Mouse (Mus musculus): ENCODE data around the gene Arhgap10.
"Not testable (repeated sequence)": the region's sequence is repeated elsewhere in the genome, so short reads cannot be mapped to it uniquely, and the experiment has no call there.

Arhgap10 gene

DNA sequence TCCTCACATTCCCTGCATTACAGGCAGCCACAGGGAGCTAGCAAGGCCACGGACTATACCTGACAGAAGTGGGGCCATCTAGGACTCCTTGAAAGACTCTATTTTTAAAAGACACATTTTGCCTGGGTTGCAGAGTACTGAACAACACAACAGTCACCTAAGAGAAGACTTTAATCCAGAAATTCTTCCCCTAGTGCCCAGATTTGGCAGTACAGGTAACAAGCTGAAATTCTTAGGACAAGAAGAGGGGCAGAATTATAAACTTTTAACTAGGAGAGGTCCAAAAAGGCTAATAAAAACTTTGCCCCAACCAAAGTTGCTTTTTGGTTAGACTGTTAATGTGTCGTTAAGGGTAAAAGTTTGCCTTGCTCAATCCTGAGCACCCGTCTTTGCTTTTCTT lies 174.4 kb downstream of the Arhgap10 start:
- no peak for DNase-seq (ENCODE audit: extremely low spot score)

DNA sequence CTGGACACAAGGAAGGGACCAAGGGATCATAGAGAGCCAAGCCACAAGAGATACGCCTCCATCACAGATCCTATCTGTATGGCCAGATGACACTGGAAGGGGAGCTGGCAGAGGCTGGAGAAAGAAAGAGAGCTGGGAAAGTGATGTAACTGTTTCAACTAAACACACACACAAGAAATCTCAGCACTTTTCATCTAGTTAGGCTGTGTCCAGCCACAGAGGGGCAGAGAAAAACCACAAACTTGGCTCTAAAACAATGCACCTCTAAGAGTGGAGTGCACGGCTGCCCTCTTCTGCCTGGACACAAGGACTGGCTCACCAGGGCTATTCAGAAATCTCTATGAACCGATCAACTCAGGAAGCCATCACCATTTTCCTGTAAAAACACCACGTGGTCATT lies 175.6 kb downstream of the Arhgap10 start:
- no peak for DNase-seq (ENCODE audit: extremely low spot score)

DNA sequence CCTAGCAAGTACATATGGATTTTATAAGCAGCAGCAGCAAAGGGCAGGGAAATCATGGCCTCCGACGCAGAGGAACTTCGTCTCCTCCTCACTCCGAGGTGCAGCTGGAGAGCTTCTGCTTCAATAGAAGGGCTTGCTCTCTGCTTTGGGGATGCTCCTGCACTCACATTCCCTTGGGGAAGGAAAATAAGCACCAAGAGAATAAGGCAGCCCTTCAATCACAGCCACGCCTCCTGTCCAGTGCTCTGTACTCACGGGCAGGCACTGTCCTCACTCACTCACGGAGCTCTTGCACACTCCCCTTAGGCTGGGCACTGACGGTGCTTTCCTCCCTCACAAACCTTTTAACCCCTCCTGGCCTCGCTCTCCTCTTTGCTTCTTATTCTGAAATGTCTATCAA lies 176.4 kb downstream of the Arhgap10 start:
- no peak for DNase-seq (ENCODE audit: extremely low spot score)

DNA sequence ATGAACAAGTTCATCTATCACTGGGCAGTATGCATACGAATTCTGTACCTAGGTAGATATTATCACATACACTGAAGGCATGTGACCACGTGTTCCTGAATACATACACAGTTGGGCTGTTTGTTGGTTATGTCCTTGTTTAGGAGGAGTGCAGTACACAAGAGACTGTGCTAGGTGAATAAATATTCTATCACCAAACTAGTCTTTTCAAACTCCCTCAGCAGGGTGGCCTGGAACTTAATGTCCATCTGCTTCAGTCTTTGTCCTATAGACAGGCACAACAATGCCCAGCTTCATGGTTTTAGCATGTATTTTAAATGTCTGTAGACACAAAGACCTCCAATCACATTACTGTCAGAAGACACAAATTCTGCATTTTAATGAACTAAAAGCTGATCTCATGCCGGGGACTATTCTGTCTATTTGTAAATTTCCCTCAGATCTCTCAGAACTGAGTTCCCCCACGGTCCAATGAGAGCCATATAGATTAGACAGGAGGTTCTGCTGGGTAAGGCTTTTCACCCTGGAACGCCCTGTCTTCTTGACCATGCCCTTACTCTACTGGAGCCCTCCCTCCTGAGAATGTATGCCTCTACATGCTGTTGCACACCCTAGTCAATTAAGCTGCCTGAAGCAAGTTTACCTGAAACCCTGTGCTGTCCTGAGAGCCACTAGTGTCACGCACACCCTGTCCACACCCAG lies 177.6 kb downstream of the Arhgap10 start:
- no peak for DNase-seq (ENCODE audit: extremely low spot score)

DNA sequence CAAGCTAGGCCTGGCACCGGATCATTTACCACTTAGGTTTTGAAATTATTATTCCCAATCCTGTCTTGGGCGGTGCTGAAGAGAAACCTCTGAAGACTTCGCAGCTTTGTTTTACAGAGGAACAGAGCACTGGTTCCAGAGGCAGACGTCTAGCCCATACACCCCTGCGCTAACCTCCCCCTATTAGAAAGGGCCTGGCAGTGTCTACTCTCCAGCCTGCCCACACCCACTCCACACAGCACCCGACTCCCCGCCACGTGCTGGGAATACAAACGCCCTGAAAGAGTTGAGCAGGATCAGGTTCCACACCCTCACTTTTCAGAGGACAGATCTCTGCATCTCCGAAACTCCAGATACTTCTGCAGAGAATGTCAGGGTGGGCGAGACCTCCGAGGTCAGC lies 180.5 kb downstream of the Arhgap10 start:
- no peak for DNase-seq (ENCODE audit: extremely low spot score)

DNA sequence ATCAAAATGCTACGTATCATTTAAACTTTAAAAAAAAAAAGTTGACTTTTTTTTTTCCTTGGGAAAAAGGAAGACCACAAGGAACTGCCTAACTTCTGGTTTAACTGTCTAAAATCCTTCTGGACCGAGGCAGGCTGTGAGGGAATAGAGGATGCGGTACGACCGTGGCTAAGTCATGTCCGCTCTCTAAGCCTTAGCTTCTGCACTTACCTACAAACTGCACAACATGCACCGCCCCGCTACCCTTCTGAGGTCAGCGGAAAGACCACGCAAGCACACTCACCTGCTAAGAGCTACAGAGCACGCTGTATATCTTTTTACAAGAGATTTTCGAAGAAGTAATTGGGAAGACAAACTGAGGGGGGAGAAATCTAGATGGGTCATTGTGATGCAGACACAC lies 186.6 kb downstream of the Arhgap10 start:
- DNase-seq (ENCODE audit: extremely low spot score) = no peak

DNA sequence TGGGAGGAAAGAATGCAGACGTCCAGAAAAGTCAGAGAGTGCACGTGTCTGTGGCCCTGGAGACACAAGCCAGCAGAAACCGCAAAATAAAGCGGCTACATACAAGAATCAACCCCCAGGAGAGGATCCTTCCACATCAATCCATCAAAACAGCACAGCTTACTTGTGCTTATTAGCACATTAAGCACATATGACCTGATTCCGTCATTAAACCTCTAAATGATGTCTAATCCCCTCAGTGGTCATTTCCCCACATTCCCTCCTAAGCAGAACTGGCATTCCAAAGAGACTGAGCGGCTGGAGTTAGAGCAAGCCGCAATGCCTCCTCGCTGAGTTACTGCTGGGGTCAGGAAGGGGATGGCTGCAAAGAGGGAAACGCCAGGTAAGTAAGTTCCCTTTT lies 187.4 kb downstream of the Arhgap10 start:
- DNase-seq (ENCODE audit: extremely low spot score) = no peak

DNA sequence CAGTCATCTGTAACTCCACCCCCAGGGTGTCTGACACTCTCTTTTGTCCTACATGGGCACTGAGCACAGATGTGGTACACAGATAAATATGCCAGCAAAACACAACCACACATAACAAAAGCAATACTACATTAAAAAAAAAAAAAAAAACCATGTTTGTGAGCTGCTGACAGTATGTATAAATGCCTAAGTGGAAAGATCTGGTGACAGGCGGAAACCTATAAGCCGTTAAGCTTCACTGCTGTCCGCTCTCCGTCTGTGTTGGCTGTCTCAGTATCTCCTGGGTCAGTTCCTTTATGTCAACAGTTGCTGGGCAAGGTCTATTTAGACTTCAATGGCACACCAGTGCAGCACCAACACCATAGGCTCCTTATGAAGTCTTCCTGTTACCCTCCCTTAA lies 188.0 kb downstream of the Arhgap10 start:
- no peak for DNase-seq (ENCODE audit: extremely low spot score)

DNA sequence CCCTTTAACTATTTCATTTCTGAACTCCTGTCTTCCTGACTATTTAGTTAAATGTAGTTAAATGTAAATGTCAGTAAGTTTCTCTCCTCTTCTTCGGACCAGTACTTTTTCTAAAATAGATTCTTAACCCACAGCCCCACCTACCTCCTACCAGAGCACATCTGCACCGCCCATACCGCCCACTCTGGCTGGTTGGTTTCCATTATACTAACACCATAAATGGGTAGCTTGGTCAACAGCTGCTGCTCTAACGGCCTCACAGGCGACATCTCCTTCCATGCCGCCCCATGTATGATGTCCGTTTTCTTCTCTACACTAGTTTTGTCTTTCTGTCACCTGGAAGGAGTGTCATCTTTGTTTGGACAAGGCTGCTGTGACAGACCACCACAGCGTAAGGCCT lies 189.3 kb downstream of the Arhgap10 start:
- no peak for DNase-seq (ENCODE audit: extremely low spot score)

DNA sequence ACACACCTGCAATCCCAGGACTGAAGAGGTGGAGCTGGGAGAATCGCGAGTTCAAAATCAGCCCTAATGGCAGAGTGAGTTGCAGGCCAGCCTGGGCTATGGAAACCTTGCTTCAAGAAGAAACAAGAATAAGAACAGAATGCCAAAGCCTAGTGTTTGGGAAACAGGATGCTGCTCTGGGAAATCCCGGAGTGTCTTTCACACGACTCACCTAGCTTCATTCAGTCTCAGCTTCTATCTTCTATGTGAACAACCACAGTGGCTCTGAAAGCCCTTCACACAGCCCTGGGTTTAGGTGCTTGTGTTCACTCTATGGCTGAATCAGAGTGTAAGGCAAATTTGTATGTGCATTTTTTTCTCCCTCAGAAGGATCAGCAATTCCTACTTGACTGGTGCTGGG lies 190.4 kb downstream of the Arhgap10 start:
- no peak for DNase-seq (ENCODE audit: extremely low spot score)

DNA sequence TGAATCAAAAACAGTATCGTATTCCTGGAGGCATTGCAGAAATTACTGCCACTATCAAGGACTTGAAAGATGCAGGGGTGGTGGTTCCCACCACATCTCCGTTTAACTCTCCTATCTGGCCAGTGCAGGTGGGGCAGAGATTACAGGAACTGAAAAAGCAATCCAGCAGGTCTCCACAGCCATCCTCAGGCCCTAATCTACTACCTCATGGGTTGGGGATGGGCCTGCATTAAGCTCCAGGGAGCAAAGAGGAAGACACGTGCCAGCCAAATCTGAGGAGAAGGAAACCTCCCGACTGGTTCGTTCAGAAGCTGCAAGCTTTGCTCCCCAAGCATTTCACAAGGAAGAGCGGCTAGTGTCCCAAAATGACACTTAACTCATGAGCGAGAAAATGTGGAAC lies 195.0 kb downstream of the Arhgap10 start:
- DNase-seq (ENCODE audit: extremely low spot score) = not testable (repeated sequence)

DNA sequence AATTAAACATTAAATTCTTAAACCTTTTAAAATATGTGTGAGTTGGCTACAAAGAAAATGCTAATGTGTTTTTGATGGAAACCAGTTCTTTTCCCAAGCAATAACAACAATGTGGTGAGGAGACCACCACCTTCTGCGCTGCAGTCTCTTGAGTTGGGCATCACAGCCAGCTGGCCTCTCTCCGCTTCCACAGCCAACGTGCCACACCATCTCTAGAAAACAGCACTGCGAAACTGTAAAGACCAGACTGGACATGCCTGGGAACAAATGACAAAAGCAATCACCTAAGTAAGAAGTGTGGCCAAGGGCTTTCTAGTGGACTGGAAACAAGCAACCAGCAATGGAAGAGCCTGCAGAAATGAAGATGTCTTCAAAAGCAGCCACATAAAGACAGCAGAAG lies 195.9 kb downstream of the Arhgap10 start:
- DNase-seq (ENCODE audit: extremely low spot score) = no peak

DNA sequence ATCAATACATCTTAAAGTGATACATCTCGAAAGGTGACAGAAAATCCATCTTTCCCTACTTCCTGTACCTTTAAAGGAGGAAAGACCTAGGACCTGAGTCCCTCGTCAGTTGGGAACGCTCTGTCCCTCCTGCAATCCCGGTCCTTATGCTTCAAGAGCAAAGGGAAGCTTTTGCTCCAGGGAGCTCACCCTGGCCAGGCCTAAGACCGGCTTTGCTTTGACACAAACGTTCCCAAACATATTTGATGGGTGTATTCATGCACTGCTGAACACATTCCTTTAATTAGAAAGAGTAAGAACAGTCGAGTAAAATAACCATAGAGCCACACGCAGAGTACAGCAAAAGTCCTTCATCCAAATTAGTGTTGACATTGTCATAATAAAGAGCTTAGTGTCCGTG lies 199.2 kb downstream of the Arhgap10 start:
- no peak for DNase-seq (ENCODE audit: extremely low spot score)

DNA sequence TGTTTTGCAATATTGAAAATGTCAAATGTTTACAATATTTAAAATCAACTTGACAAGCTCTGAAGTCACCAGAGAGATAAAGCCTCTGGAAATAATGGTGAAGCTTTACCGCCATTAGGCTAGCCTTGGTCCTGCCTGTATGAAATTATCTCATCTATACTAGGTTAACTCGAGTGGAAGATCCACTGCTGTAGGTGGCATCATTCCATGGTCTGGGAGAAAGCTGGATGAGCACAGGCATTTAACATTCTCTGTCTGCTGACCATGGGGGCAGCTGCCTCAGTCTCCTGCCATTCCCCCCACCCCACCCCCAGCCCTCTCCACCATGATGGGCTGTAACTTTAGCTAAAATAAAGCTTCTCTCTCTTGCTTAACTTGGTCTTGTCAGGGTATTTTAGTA lies 200.0 kb downstream of the Arhgap10 start:
- no peak for DNase-seq (ENCODE audit: extremely low spot score)

DNA sequence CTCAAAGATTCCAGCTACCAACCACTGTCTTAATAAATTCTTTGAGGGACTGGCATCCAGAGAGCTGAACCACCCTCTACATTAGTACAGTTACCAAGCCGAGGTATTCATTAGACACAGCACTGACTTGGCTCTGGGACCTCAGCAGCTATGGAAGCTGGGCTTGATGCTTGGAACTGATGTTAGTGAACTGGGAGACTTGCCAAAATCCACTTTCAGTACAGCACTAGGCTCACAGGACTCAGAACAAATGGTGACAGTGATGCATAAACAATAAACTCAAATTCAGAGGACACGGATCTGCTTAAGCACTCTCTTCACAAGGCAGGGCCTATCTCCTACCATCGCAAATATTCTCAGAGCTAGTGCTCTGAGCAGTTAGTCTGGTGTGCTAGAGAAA lies 204.8 kb downstream of the Arhgap10 start:
- no peak for DNase-seq (ENCODE audit: extremely low spot score)

DNA sequence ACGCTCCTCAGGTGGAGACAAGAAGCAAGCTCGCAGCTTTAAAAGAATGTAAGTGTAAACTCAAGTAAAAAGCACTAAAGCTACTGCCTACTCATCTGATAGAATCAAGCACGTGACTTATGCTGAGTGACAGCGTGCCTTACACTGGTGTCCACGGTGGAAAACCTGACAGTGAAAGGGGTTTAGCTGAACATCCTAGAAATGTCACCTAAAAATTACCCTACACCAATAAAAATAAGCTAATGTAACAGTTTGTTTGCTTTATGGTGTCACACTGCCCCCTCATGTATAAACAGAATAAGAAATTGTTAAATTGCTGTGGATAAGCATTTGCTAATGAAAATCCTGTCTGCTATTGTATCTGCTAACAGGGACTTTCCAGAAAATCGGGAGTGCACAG lies 206.0 kb downstream of the Arhgap10 start:
- DNase-seq (ENCODE audit: extremely low spot score) = no peak

DNA sequence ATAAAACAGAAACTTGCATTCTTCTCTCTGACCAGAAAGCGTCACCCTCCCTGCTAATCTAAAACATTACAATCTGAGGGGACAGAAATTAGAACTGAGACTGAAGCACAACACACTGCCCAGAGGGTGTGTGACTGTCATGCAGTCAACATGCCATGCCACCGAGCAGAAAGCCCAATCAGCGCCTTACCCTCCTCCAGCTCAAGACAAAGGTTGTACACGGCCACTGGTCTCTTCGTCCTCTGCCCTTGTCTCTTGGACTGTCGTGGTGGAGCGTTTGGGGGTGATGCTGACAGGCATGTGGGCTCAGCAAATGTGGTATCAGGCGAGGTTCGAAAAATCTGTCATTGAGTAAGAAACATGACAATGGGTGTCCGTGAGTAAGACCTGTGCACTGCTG lies 207.2 kb downstream of the Arhgap10 start:
- DNase-seq (ENCODE audit: extremely low spot score) = no peak

DNA sequence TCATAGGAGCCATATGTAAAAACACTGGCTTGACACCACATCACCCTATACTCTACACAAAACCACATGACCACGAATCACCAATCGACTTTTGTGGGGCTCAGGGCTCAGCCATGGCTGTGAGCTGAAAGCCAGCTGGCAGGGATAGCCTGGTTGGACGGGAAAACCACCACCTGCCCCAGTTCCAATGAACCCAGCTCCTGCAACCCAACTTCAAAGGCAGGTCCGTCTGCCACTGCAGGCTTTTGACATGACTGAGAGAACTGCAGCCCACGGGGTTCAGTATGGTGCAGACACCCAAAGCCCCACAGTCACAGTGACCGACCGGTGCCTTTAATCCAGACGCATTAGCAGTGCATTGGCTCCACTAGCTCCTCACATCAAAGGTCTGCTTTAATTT lies 207.7 kb downstream of the Arhgap10 start:
- DNase-seq (ENCODE audit: extremely low spot score) = no peak

DNA sequence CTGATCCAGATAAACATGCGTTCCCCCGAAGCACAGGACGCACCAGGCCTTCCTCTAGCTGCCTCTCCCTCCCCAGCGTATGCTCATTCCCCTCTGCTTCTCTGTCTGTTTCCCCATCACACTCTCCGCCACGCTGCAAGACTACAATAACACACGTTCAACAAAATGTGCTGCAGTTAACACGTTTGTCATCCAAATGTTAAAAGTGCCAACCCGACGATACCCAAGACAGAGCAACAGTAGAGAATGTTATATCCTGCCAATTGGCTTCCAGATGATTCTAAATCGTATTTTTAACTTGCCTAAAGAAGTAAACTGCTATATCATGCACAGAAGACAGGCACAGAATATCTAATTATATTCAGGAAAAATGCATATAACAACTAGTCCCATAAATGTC lies 223.2 kb downstream of the Arhgap10 start:
- no peak for DNase-seq (ENCODE audit: extremely low spot score)

DNA sequence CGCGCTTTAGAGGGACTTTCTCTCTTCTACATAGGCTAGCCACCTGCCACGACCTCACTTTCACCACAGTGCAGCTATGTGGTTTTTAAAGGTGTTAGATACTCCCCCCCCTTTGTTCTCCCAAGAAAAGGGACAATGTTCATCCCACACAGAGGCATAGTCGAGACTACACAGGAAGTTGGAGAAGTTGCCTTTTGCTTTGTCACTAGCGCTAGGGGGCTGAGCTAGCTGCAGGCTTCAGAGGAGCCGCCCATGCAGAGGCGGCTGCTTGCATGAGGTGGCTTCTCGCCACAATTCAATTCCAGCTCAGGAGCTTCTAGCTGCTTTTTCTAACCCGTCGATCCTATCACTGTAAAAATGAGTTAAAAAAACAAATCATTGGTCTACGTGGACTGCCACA lies 225.1 kb downstream of the Arhgap10 start:
- no peak for DNase-seq (ENCODE audit: extremely low spot score)

DNA sequence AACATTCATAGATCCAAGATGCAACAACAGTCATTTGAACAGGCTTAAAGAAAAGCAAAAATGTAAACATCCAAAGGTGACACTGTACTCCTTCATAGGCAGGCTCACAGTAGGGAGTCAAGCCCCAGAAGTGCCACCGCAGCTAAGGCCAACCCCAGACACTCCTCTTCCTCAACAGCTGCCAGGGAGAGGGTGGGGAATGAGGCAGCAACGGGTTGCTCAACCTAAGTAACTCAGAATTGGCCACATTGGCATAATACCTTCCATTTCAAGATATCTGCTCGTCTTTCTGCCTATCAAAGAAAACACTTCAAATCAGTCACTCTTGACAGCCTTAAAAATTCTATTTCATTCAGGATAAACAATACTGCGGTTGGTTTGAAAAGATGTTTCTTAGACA lies 225.6 kb downstream of the Arhgap10 start:
- DNase-seq (ENCODE audit: extremely low spot score) = no peak

DNA sequence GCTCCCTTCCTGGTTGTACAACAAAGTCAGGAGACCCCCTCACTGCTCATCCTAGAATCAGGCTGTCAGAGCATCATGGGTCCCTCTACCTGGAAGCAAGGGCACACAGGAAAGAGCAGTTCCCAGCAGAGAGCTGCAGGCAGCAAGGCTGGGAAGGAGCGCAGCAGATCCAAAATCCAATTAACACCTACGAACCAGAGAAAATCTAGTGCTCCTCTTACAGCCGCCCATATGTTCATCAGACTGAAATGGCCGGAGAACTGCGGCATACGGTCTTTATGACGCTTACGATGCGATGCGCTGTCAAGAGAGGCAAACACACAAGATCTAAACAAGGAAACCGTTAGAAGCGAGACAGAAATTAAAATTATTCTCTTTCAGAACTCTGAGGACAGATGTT lies 229.3 kb downstream of the Arhgap10 start:
- no peak for DNase-seq (ENCODE audit: extremely low spot score)

DNA sequence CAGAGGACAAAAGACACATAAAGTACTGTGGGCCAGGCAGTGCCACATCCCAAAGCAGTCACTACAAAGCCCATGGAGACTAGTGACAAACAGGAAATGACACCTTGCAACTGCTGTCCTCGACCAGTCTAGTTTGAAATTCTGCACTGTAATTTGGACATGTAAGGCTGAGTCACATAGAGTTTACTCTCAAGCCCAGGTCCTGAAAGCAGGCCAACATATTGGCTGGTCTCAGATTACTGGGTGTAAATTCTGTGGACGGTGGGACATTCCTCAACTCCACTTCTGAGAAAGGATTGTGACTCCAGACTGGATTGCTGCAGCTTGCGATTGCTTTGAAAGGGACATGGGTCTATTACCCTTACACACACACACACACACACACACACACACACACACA lies 229.7 kb downstream of the Arhgap10 start:
- DNase-seq (ENCODE audit: extremely low spot score) = no peak

DNA sequence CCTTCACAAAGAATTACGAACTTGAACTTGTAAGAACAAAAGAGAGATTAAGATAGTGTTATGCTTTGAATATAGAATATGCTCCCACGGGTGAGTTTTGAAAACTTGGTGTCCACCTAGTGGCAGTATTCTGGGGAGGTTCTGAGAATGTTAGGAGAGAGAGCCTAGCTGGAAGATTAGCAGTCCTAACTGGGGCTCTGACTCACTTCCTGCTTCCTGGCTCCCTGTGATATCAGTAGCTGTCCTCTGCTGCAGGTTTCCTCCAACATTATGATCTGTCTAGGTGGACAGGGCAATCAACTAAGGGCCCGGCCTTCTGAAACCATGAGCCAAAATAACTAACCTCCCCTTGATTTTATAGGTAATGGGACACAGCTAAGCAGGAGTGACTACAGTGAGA lies 233.3 kb downstream of the Arhgap10 start:
- DNase-seq (ENCODE audit: extremely low spot score) = no peak

Measured in embryo, embryonic 9.5 days (tissue).